Mouse (Mus musculus): ENCODE data around the gene Dync2li1.

GRCm38 (mm10) chr17:84645119-84645518, 18.8 kb downstream of the Dync2li1 start:
- TF ChIP-seq CTCF (IDR thresholded peaks at IDR 0.05) (no peak), EP300 (IDR thresholded peaks at IDR 0.05) (no peak)

Data from lung, postnatal 0 days (tissue).